Mouse (Mus musculus) brain, embryonic 14.5 days (tissue): ENCODE measurements around the gene Gpr142.

Experiments used
- CTCF ChIP-seq: fragments of 200-500 bp; IDR thresholded peaks from 2 replicates; pipeline ENCODE4 v1.5.1; 2012; ENCODE audit warnings: inconsistent platforms, mild to moderate bottlenecking, moderate library complexity, borderline replicate concordance; ENCODE audit not compliant: insufficient read depth, insufficient read length; ENCODE audit errors: extremely low read depth
- POLR2A ChIP-seq: fragments of 200-500 bp; IDR thresholded peaks from 2 replicates; pipeline ENCODE4 v1.6.1; 2012; ENCODE audit warnings: mild to moderate bottlenecking, inconsistent platforms, borderline replicate concordance; ENCODE audit not compliant: poor library complexity, insufficient read depth, insufficient read length, severe bottlenecking; ENCODE audit errors: extremely low read depth

DNA sequence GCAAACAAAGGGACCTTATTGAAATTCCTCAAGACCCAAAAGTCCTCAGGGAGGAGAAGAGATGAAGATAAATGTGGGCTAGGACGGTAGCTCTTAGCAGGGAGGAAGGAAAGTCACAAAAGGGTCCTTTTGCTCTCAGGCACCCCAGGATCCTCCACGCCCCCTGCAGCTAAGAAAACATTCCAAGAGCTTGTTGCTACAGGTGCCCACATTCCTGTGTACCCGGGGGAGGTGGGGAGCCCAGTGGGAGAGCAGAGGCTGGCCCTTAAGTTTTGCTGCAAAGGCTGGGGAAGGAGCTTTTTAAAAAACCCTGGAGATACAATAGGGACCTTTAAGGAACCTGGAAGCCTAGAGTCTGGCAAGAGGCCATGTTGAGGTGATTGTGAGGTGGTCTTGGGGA, 21.7 kb downstream of the Gpr142 start:
- TF ChIP-seq POLR2A (no peak), CTCF (no peak)
